Mouse (Mus musculus) kidney, embryonic 16.5 days (tissue): ENCODE results near the gene Fam32a. TPM values are rescaled to one million over a fixed set of nuclear protein-coding genes. Genes with fewer than 3 reads are reported as not detected.

Experiments used
- ATAC-seq: fragments of 200-750 bp; cut with Nextera tagmentation; 2 replicates; pipeline ENCODE4 v1.8.0; 2017; ENCODE audit warnings: moderate TSS enrichment; ENCODE audit not compliant: low FRiP score, low TSS enrichment
- H3K27ac ChIP-seq: fragments of 300-500 bp; sonication (generic); 2 replicates; pipeline ENCODE4 v1.5.1; 2014; ENCODE audit warnings: low read length
- H3K27me3 ChIP-seq: fragments of 300-500 bp; sonication (generic); 2 replicates; pipeline ENCODE4 v1.6.1; 2014; ENCODE audit warnings: low read length, control low read depth, mixed read lengths; ENCODE audit not compliant: insufficient read depth
- H3K36me3 ChIP-seq: fragments of 300-500 bp; sonication (generic); 2 replicates; pipeline ENCODE4 v1.6.1; 2014; ENCODE audit warnings: low read length, control low read depth, mixed read lengths; ENCODE audit not compliant: insufficient read depth
- H3K4me1 ChIP-seq: fragments of 300-500 bp; sonication (generic); 2 replicates; pipeline ENCODE4 v1.6.1; 2014; ENCODE audit warnings: low read length, control low read depth, mixed read lengths; ENCODE audit not compliant: insufficient read depth
- H3K4me2 ChIP-seq: fragments of 300-500 bp; sonication (generic); replicated peaks from 2 replicates; pipeline ENCODE4 v1.6.1; 2014; ENCODE audit warnings: low read depth, low read length
- H3K4me3 ChIP-seq: fragments of 300-500 bp; sonication (generic); 2 replicates; pipeline ENCODE4 v1.5.1; 2014; ENCODE audit warnings: mild to moderate bottlenecking, low read length
- H3K9ac ChIP-seq: fragments of 300-500 bp; sonication (generic); replicated peaks from 2 replicates; pipeline ENCODE4 v1.6.1; 2014; ENCODE audit warnings: low read length
- H3K9me3 ChIP-seq: fragments of 300-500 bp; sonication (generic); 2 replicates; pipeline ENCODE4 v1.6.1; 2016; ENCODE audit warnings: low read length, control low read depth
- WGBS: fragments of 180-500 bp; shearing (Covaris S2); extraction: QIAGEN DNeasy Blood & Tissue Kit; methylation state at CpG from one replicate; pipeline ENCODE4 v1.1.7; 2014; 5-methylcytosine and 5-hydroxymethylcytosine counted together
- polyA plus RNA-seq: library from polyadenylated mRNA; unstranded; fragments of >200 nt; fragmentation: Nextera tagmentation; extraction: Ambion mirVana; gene quantifications from 2 replicates; pipeline ENCODE4 v1.2.1, GENCODE M21; 2015

The Fam32a gene
- polyA plus RNA-seq, 1 experiment from 2014 or later = 79.5 TPM

DNA sequence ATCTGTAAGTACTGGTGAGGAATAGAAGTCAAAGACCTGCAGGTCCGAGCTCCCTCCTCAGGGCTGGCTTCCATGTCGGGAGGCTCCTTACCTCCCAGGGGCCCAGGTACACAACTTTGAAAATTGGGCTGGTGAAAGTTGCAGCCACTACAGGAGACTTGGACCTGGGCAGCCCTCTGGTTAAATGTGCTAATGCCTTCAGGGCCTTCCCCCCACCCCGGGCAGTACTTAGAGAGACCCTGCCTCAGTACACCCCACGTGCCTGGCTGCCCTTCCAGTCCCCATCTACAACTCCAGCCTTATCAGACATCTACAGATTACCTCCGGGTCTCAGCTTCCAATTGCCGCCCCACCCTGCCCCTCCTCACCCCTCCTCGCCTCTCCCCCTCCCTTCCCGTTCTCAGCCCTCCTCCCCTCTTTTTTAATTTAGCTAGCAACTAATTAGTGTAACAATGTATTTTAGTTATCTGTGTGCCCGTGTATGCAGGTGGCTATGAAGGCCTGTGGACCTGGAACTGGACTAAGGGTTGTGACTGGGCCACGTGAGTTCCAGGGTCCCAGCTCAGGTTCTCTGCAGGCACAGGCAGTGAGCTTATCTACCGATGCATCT is 51.6 kb downstream of the Fam32a start:
- Histone ChIP-seq H3K9ac (no peak overlapping the region), H3K36me3 (no peaks in the 10 kb centered on the region), H3K4me3 (no peak overlapping the region), H3K27ac (no peak overlapping the region), H3K27me3 (no peaks in the 10 kb centered on the region), H3K4me2 (no peak overlapping the region), H3K4me1 (no peaks in the 10 kb centered on the region), H3K9me3 (no peaks in the 10 kb centered on the region)
- WGBS = 65% methylated on average over 11 of the region's 11 CpGs
- ATAC-seq = no peak

DNA sequence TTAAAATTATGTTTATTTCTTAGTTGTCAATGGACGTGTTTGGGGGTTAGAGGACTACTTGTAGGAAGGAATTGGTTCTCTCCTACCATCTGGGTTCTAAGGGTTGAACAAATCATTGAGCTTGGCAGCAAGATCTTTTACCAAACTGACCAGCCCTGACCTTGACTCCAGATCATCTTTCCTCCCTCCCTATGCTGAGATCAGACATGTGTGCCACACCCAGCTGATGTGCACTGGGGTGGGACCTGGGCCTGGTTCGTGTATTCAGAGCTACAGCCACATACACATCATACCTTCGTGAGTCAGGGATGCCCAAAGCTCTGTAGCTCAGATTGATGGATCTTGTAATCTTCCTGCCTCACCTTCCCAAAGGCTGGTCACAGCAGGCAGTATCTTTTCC is 52.2 kb downstream of the Fam32a start:
- Histone ChIP-seq H3K27ac (no peak overlapping the region), H3K27me3 (no peaks in the 10 kb centered on the region), H3K4me3 (no peak overlapping the region), H3K4me1 (no peaks in the 10 kb centered on the region), H3K4me2 (no peak overlapping the region), H3K9ac (no peak overlapping the region), H3K36me3 (no peaks in the 10 kb centered on the region), H3K9me3 (no peaks in the 10 kb centered on the region)
- WGBS = 55% methylated on average over 3 of the region's 3 CpGs
- no peak for ATAC-seq

DNA sequence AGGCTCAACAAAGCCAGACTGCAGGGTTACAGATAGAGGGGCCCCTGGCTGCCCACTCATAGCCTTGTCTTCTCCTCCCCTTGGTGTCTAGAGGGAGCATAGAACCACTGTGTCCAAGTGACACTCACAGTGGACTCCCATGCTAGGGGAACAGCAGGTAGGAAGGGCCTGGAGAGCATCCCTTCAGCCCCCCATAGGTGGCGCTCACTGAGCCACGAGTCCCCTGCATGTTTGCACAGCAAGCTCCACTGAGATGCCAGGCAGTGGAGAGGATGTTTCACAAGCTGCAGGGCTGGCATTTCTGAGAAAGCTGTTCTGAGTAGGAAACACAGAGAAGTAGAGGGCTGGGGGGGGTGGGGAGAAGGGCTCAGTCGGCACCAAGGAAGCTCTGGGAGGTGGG is 52.8 kb downstream of the Fam32a start:
- H3K36me3 ChIP-seq = no peaks in the 10 kb centered on the region
- H3K4me3 ChIP-seq = no peak overlapping the region
- no peaks in the 10 kb centered on the region for H3K9me3 ChIP-seq
- H3K27ac ChIP-seq = no peak overlapping the region
- H3K9ac ChIP-seq = no peak overlapping the region
- 32% methylated on average over 3 of the region's 3 CpGs for WGBS
- ATAC-seq = peak; percentile 54; the same call in 1 of the 2 replicates
- no peaks in the 10 kb centered on the region for H3K4me1 ChIP-seq
- H3K27me3 ChIP-seq = no peaks in the 10 kb centered on the region
- H3K4me2 ChIP-seq = no peak overlapping the region

DNA sequence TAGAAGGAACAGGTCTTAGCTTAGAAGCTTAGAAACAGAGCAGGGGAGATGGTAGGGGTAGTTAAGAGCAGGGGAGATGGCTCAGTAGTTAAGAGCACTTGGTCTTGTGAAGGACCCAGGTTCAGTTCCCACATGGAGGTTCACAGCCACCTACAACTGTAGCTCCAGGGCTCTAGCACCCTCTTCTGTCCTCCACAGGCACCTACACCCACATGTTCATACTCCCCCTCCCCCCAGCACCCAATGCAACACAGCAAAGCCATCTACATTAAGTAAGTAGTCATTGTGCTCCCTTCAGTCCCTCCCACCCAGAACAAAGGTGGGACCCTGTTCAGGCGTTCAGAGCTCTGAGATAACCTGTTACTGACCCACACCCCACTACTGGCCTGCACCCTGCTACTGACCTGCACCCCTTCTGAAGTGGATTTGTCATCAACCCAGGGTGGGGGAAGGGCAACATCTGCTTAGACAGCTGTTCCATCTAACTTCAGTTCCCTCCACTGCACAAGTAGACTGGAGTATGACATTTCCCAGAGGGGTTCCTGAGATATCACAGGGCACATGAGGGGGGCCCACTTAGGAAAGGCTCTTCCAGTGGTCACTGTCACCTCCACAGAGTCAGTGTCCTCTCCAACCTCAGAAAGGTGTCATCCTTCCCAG is 53.7 kb downstream of the Fam32a start:
- no peak overlapping the region for H3K9ac ChIP-seq
- no peaks in the 10 kb centered on the region for H3K9me3 ChIP-seq
- no peak overlapping the region for H3K27ac ChIP-seq
- WGBS = 71% methylated on average over 1 of the region's 1 CpGs
- no peak for ATAC-seq
- H3K27me3 ChIP-seq = no peaks in the 10 kb centered on the region
- no peak overlapping the region for H3K4me2 ChIP-seq
- H3K36me3 ChIP-seq = no peaks in the 10 kb centered on the region
- H3K4me3 ChIP-seq = no peak overlapping the region
- H3K4me1 ChIP-seq = no peaks in the 10 kb centered on the region

DNA sequence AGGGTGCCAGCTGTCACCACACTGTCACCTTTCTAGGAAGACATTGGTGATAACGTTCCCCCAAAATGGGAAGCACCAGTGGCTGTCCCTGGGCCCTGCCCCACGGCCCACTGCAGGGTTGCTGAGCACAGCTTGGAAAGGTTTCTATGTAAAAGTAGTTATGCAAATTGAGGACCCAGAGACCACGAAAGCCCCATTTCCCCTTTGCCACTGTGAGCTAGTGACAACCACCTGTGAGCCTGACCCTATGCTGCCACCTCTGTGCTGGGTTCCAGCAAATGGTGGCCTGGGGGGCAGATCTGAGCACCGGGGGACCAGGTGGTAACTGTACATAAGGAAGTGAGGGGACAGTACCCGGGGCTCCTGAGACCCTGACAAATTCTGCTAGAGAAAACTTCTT is 54.3 kb downstream of the Fam32a start:
- H3K4me1 ChIP-seq = no peaks in the 10 kb centered on the region
- H3K27me3 ChIP-seq = no peaks in the 10 kb centered on the region
- no peaks in the 10 kb centered on the region for H3K36me3 ChIP-seq
- H3K4me3 ChIP-seq = no peak overlapping the region
- no peak overlapping the region for H3K27ac ChIP-seq
- no peak overlapping the region for H3K4me2 ChIP-seq
- ATAC-seq = no peak
- WGBS = 73% methylated on average over 5 of the region's 5 CpGs
- H3K9me3 ChIP-seq = no peaks in the 10 kb centered on the region
- no peak overlapping the region for H3K9ac ChIP-seq

Other genes starting within 250 kb of the Fam32a start
- gene Cyp4f18, start 210.1 kb upstream of the Fam32a start, polyA plus RNA-seq = 1.8 and 1.9 TPM in 2 replicates
- gene Olfr372, start 178.5 kb upstream of the Fam32a start, polyA plus RNA-seq = not detected in 2 replicates
- gene Olfr373, start 136.6 kb upstream of the Fam32a start, polyA plus RNA-seq = 0.04 TPM in 1 of 2 replicates, not detected in the other
- gene Olfr374, start 112.7 kb upstream of the Fam32a start, polyA plus RNA-seq = not detected in 2 replicates
- gene Tpm4, start 84.8 kb upstream of the Fam32a start, polyA plus RNA-seq = 828 and 869 TPM in 2 replicates
- gene Rab8a, start 58.5 kb upstream of the Fam32a start, polyA plus RNA-seq = 141 and 143 TPM in 2 replicates
- gene Hsh2d, start 30.1 kb upstream of the Fam32a start, polyA plus RNA-seq = not detected in 2 replicates
- gene Cib3, start 6.9 kb upstream of the Fam32a start, polyA plus RNA-seq = not detected in 2 replicates
- not detected in 2 replicates for gene Gm11034, start 6.1 kb upstream of the Fam32a start, polyA plus RNA-seq
- gene Ap1m1, start 20.3 kb downstream of the Fam32a start, polyA plus RNA-seq = 142 and 143 TPM in 2 replicates
- gene Gm10282, start 85.5 kb downstream of the Fam32a start, polyA plus RNA-seq = 30.6 and 40.7 TPM in 2 replicates
- gene Klf2, start 99.3 kb downstream of the Fam32a start, polyA plus RNA-seq = 10.1 and 10.4 TPM in 2 replicates
- 61.3 and 62.7 TPM in 2 replicates for gene Eps15l1, start 201.7 kb downstream of the Fam32a start, polyA plus RNA-seq
- 2.0 and 2.1 TPM in 2 replicates for gene Calr3, start 224.1 kb downstream of the Fam32a start, polyA plus RNA-seq
- 17.9 and 19.1 TPM in 2 replicates for gene 1700030K09Rik, start 224.2 kb downstream of the Fam32a start, polyA plus RNA-seq